Mouse (Mus musculus): ENCODE measurements around the gene Bri3.

The Bri3 gene

DNA sequence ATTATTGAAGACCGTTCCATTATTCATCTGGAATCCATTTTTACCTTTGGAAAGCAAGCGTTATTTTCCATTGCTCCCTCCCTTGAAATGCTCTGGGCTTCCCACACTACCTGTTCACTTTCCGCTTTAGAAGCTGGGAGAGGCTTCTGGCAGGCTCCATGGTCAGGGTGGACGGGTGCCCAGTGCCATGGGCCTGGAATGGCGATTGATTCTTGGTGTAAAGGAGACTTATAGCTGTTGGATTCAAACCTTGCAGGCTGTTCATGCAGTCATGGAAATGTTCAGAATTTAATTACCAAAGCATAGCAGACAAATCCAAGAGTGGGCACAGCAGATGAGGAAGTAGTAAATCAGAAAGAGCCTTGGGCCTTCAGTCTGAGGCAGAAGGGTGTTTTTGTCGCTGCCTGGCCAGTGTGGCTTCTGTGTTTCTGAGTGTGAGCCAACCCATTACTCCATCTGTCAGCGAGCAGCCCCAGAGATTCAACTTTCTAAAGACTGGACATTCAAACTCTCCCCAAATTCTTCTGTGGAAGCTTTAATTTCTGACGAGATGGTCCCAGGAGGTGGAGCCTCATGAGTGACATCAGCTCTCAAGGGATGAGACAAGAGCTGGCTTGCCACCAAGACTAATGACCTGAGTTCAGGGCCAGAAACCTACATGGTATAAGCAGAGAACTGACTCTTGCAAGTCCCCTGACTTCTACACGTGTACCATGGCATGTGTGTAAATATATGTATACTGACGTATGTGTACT lies 195.2 kb downstream of the Bri3 start:
- no peak for DNase-seq

- DNase-seq = no peak
Measured at GRCm38 (mm10) chr5:144441831-144442271, 197.6 kb downstream of the Bri3 start.

GRCm38 (mm10) chr5:144446475-144447225 lies 202.4 kb downstream of the Bri3 start:
- no peak for DNase-seq

- no peak for DNase-seq
Measured at GRCm38 (mm10) chr5:144447226-144447616, 203.0 kb downstream of the Bri3 start.

DNA sequence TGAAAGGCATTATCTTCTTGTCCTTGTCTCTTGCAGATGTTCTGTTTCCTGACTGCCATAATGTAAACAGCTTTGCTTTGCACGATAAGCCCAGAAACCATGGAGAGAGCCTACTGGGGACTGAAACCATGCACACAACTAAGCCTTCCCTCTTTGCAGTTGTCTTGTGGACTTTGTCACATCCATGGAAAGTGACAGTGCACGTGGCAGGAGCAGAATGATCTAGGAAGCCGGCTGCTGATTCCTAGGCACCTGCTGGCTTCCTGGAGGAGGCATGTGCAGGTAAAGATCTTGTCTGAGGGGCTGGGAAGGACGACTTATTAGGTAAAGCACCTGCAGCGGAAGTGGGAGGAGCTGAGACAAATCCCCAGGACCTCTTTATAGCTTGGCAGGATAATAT lies 203.7 kb downstream of the Bri3 start:
- no peak for DNase-seq

GRCm38 (mm10) chr5:144452776-144453455 lies 208.7 kb downstream of the Bri3 start:
- DNase-seq = no peak

GRCm38 (mm10) chr5:144457623-144458287 lies 213.5 kb downstream of the Bri3 start:
- DNase-seq = no peak

DNA sequence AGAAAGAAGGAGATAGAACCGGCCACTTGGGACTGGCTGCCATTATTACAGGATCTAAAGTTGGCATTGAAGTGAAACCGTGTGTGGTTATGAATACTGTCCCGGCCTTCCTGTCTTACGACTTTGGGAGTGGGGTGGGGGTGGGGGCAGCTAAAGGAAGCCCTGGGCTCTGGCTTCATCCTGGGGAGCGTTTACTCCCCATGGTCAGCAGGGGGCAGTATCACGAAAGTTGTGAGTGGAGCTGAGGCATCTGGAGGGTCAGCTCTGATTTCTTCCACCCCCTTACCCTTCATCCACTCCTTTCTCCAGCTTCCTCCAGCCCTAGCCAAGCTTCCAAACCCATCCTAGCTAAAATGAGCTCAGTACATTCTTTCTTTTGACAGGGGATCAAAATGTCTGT lies 222.8 kb downstream of the Bri3 start:
- DNase-seq = no peak

- DNase-seq = no peak
Measured at GRCm38 (mm10) chr5:144473056-144473455, 228.8 kb downstream of the Bri3 start.

DNA sequence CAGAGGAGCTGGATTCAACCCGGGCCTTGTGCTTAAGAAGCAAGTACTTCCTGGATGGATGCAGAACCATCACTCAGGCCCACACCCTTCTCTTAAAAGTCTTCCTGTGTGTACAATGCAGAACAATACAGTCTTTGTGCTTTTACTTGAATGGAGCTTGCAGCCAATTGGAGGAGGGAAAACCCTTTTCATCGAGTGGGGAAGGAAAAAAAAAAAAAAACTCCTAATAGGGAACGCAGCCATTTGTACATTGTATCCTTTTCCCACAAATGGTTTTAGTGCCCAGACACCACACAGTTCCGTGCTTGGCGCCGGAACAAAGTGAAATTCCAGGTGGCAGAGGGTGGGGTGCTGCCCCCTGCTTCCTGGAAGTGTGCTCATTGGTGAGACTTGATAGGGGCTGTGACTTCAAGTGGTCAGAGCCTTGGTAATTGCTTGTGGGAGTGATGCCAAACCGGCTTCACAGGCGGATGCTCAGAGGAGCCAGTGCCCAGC lies 235.5 kb downstream of the Bri3 start:
- no peak for DNase-seq

DNA sequence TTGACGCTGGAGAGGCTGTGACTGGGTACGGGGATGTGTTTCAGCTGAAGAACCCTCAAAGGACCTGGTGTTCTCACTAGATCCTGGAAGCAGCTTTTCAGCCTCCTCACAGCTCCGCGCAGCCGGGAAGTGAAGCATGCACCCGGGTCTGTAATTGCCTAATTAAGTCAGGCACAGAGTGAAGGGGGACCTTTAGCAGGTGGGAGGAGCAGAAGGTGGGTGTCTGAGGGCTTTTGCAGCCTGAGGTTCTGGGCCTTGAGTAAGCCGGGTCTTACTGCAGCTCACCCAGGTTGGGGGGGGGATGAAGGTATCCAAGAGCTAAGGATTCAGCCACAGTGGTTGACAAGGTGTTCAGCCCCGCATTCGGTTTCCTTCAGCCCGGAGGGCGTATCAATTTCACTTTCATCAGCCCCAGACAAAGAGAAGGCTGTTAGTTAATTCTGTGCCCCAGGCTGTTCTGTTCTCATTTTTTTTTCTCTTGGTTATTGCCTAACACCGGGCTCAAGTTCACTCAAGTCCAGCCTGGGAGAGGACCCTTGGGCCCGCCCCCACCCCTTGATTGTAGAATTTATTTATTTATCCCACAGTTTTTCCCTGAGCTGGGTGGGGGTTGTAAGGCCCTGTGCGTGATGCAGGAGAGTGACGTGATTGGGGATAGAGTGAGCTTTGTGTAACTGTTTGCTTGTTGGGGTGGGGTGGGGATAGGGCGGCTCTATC lies 239.6 kb downstream of the Bri3 start:
- DNase-seq = no peak

DNA sequence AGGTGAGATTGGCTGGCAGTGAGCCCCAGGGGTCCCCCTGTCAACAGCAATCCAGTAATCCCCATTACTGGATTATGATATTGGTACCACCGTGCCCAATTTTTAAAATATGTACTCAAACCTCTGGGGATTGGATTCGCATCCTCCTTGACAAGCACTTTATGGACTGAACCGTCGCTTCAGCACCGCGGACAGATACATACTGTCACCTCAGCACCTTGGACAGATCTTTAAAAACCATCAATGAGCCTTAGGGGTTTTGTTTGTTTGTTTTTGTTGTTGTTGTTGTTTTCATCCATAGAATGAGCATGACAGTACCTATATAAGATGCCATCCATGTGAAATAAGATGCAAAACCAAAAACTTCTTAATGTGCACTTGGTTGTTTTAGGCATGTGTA lies 247.1 kb downstream of the Bri3 start:
- DNase-seq = no peak

All from thymus, postnatal 36 days (tissue).